Mouse (Mus musculus) gastrocnemius, adult 8-10 months (tissue): ENCODE results near the gene Olfr961. TPM values are rescaled to one million over a fixed set of nuclear protein-coding genes. Genes with fewer than 3 reads are reported as not detected.

Experiments
- DNase-seq, 2 experiments: peaks; one replicate each; pipeline ENCODE4 v3.0.0; 2022; ENCODE audit warnings: low spot score in 2 of 2
- total RNA-seq, 4 experiments: library from RNA; stranded (reverse); gene quantifications; 2 replicates each; pipeline ENCODE4 v1.2.4; 2022

Gene Olfr961
- total RNA-seq, result not detected

- no peak for DNase-seq
These were observed at the start of gene Olfr961 for GRCm38 (mm10) chr9:39644785-39645184. Gene Olfr961, plus strand, starts transcription at chr9:39645085.

- DNase-seq, result no peak
These were observed 42.2 kb upstream of the Olfr961 start for GRCm38 (mm10) chr9:39602536-39603332.

DNA sequence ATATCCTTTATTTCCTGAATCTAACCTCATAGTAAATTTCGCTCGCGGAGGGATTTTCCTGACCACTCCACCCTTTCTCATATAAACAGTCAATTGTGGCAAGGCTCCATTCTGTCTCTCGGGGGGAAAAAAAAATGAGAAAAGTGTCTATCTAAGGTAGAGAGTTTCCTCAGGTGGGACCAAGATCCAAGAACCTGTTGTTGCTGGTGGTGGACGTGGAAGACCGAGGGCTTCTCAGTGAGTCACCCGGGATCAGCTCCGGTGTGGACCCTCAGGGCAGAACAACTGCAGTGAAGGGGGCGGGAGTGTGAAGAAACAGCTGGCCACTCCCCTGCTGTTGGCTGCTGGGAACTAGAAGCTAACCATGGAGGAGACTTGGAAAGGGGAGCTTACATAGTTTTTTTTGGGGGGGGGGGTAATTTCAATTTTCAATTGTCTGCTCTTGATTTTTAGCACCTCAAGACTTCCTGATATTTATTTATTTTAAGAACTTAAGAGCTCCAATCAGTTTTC, 41.5 kb upstream of the Olfr961 start:
- DNase-seq, result peak in 1 of 2 experiments; percentile 4

GRCm38 (mm10) chr9:39603999-39604453, 40.9 kb upstream of the Olfr961 start, which contains the start of gene AW551984:
Gene AW551984, minus strand, starts transcription at chr9:39604403.
- no peak for DNase-seq

GRCm38 (mm10) chr9:39608497-39608896, 36.4 kb upstream of the Olfr961 start:
- no peak for DNase-seq

DNA sequence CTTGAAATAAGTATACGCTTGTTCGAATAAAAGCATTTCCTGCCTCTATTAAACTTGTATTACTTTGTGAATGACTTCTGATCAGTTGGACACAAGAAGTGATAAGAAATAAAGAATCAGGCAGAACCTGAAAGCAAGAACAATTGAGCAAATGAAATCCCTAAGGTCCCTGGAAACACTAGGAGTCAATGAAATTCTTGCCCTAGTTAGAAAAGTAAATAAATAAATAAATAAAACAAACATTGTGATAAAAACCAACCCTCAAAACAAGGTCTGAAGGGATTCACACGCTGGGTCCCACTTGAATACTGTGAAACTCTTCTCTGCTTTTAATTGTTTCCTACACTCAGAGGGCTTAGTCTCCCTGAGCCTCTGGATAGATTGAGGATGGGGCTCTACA, 34.5 kb upstream of the Olfr961 start, which contains the start of gene Olfr148:
Gene Olfr148, plus strand, starts transcription at position 301 of the 400 bp plus-strand sequence.
- DNase-seq, result no peak

DNA sequence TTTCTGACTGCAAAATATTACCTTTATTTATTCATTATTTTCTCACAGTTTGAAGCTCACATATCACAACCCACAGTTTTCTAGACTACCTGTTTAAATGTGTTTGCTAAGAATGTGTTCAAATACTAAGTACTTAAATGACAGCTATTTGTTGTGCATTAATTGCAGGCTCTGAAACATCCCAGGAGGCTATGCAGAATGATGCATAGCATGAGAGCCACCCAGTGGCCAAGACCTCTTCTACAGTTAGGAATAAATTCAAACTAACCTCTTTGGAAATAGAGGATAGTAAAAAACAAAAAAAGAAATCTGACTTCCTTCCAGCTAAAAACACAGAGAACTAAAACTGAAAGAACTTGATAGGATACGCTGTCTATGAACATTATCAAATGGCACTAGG, 32.9 kb upstream of the Olfr961 start:
- no peak for DNase-seq

GRCm38 (mm10) chr9:39621073-39621472, 23.8 kb upstream of the Olfr961 start, which contains the start of gene Olfr960:
Gene Olfr960, plus strand, starts transcription at chr9:39621373.
- DNase-seq, result no peak

DNA sequence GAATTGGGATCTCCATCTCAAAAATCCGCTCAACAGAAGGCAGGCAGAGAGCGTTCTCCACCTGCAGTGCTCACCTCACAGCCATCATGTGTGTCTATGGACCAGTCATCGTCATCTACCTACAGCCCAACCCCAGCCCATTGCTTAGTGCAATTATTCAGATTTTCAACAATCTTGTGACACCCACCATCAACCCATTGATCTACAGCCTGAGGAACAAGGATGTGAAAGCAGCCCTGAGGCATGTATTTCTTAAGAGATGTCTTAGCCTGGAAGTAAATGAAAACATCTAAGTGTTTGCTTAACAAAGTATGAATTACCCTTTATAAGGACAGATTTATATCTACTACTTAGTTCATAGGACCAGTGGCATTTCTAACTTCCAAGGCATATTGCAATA, 21.1 kb upstream of the Olfr961 start:
- DNase-seq, result no peak

GRCm38 (mm10) chr9:39624711-39625110, 20.2 kb upstream of the Olfr961 start:
- no peak for DNase-seq

DNA sequence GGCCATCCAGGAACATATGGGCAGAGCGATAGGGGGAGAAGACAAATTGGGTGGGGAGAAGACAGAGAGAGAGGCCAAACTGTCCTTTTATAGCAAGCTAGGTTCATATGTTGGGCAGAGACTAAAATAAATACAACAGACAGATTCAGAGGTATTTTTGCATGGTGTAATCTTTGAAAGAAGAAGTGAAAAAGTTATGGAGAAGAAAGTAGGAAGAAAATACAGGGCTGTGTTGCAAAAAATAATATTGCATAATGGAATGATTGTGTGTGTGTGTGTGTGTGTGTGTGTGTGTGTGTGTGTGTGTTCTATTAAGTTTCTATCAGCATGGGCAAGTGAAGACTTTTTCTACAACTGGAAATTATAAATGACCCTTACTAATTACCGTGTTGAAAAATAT, 15.8 kb upstream of the Olfr961 start:
- no peak for DNase-seq

DNA sequence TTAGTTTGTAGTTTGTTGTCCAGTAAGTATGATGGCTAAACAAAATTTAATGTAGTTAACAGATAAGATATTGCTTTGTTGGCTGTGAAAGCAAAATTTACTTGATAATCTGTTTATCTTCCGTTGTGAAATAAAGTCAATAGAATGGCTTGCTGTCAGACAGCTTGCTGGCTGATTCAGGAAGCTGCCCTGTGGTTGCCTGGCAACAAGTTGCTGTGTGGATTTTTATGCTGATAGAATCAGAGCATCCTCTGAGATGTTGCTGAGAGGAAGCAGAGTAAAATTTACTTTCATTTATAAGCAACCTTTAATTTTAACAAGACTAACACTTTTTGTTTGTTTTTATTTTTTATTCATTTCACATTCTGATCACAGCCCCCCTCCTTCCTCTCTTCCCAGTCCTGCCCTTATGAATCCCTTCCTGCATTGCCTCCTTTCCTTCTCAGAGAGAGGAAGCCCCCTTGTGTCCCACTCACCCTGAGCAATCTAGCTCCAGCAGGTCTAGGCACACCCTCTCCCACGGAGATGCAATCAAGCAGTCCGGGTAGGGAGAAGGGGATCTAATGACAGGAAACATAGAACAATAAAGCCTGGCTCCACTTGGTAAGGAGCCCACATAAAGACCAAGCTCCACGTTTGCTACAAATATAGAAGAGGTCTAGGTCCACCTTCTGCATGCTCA, 10.8 kb upstream of the Olfr961 start:
- DNase-seq, result no peak

GRCm38 (mm10) chr9:39647382-39647781, 2.5 kb downstream of the Olfr961 start:
- no peak for DNase-seq

DNA sequence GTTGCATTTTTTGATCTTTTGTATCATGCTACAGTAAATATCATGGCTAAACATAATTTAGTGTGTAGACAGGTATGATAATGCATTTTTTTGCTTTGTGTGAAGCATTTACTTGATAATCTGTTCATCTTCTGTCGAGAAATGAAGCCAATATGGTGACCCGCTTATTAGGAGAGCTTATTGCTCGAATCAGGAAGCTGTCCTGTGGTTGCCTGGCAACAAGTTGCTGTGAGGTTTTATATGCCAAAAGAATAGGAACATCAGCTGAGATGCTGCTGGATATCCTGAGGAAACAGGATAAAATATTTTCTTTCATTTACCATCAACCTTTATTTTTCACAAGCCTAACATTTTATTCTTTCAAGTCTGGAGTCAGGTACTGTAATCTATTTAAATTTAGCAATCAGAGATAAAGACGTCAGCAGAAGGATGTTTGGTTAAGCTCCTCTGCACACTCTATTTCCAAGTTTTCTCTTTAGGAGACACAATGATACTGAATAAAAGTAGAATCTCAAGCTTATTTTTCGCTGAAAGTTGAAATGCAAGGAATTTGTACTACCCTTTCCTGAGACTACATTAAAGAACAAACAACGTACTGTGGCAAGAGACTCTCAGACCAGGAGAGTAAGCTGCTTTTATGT, 10.0 kb downstream of the Olfr961 start:
- no peak for DNase-seq

GRCm38 (mm10) chr9:39666905-39667304, 22.0 kb downstream of the Olfr961 start, which contains the start of gene Olfr963:
Gene Olfr963, plus strand, starts transcription at chr9:39667205.
- no peak for DNase-seq

DNA sequence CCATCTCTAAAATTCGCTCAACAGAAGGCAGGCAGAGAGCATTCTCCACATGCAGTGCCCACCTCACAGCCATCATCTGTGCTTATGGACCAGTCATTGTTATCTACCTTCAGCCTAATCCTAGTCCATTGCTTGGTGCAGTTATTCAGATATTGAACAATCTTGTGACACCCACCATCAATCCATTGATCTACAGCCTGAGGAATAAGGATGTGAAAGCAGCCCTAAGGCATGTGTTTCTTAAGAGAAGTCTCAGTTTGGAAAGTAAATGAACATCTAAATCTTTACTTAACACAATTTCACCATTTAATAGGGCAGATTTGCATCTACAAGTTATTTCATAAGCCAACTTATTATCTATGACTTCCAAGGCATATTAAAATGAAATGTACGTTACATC, 24.8 kb downstream of the Olfr961 start:
- DNase-seq, result no peak

- no peak for DNase-seq
These were observed 29.9 kb downstream of the Olfr961 start for GRCm38 (mm10) chr9:39674820-39675219.

DNA sequence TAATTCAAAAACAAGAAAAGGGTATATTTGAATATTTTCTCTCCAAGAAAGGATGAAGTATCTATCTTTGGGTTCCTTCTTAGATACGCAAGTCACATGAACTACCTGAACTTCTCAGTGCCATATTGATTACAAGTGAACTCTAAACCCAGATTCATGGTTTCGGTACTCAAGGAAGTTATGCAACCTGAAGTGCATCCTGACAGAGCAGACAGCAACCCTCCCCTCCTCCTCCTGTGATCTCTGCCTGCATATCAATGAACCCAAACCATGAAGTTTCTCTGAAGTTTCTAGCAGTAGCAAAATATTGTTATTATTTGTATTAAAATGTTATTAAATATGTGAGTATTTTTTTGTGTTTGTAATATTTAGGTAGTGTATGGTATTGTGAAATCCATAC, 33.7 kb downstream of the Olfr961 start:
- no peak for DNase-seq

- DNase-seq, result no peak
These were observed 34.4 kb downstream of the Olfr961 start for GRCm38 (mm10) chr9:39679280-39679679.
